Mouse (Mus musculus): ENCODE measurements around the gene Supt20. TPM values are rescaled to one million over a fixed set of nuclear protein-coding genes. Genes with fewer than 3 reads are reported as not detected.

Supt20 gene
- total and polyA plus RNA-seq, 2 experiments = 15.0 to 16.4 TPM

DNA sequence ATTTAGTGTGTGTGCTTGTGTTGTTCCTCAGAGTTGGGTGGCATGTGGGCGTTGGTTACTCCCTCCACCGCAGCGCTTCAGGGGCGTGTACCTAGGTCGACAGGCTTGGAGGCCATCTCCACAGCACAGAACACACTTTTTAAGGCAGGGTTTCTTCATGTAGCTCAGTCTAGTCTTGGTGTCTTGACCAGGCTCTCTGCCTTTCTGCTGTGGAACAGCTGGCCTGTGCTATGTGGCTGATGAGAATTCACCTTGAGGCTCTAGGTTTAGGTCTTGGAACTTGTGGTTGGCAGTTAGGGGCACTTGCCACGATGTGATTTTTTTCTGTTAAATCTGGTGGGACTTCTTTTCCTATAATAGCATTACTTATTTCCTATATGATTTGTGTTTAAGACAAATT lies 21.6 kb downstream of the Supt20 start, which contains the start of gene Gm21958:
Gene Gm21958, minus strand, starts transcription at position 101 of the 400 bp plus-strand sequence.
- Histone ChIP-seq H3K4me3 (ENCODE audit: insufficient read depth, low read depth, low read length) (no peak within 1 kb of the TSS), H3K79me2 (ENCODE audit: control insufficient read depth, insufficient read depth, low read length) (no peaks in the 10 kb centered on the region), H3K27me3 (ENCODE audit: control insufficient read depth, insufficient read depth, low read length) (no peaks in the 10 kb centered on the region), H3K27ac (replicated peaks; ENCODE audit: insufficient read depth, low read depth, low read length) (no peak within 1 kb of the TSS), H3K9ac (ENCODE audit: low read depth, low read length) (no peak within 1 kb of the TSS), H3K4me1 (ENCODE audit: control insufficient read depth, insufficient read depth, low read length) (no peaks in the 10 kb centered on the region), H3K36me3 (ENCODE audit: control insufficient read depth, insufficient read depth, low read length) (peaks cover 59% of the 10 kb centered on the region)
- no peak for DNase-seq (ENCODE audit: extremely low read depth, low read depth, low spot score)
- TF ChIP-seq CTCF (IDR thresholded peaks at IDR 0.05; ENCODE audit: low read depth, low read length) (no peak), POLR2A (IDR thresholded peaks at IDR 0.05; ENCODE audit: extremely low read depth, insufficient read depth, low read length) (no peak)
- WGBS = 90% methylated on average over 6 of the region's 6 CpGs

DNA sequence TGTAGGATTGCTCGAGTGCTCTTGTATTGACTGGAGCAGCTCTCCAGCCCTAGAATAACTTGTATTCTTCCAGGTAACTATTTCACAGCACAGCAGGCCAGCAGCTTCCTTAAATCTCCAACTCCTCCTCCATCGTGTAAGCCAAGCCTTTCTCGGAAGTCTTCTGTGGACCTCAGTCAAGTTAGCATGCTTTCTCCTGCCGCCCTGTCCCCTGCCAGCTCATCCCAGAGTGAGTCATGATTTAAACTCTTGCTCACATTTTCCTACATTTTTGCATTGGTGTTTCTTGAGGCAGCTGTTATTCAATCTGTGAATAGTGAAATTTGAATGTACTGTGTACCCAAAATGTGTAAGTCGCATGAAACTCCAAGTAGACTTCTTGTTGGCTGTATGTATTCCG lies 22.9 kb downstream of the Supt20 start:
- WGBS = 92% methylated on average over 6 of the region's 6 CpGs
- peaks cover 53% of the 10 kb centered on the region for H3K36me3 ChIP-seq (ENCODE audit: control insufficient read depth, insufficient read depth, low read length)
- TF ChIP-seq POLR2A (IDR thresholded peaks at IDR 0.05; ENCODE audit: extremely low read depth, insufficient read depth, low read length) = no peak
- TF ChIP-seq CTCF (IDR thresholded peaks at IDR 0.05; ENCODE audit: low read depth, low read length) = no peak

DNA sequence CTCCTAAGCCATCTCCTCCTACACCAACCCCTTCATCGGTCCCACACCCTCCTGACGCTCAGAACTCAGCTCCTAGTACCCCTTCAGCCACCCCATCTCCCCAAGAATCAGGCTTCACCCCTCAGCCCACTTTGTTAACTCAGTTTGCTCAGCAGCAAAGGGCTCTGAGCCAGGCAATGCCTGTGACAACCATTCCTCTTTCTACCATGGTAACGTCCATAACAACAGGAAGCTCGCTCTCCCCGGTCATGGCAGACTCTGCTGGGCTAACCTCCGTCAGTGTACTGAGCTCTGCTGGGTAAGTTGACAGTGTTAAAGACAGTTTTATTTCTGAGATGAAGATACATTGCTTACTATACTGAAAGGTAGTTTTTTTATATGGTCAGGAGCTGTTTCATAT lies 24.7 kb downstream of the Supt20 start:
- Histone ChIP-seq H3K27ac (replicated peaks; ENCODE audit: insufficient read depth, low read depth, low read length) (no peak overlapping the region), H3K27me3 (ENCODE audit: control insufficient read depth, insufficient read depth, low read length) (no peaks in the 10 kb centered on the region), H3K4me3 (ENCODE audit: insufficient read depth, low read depth, low read length) (no peak overlapping the region), H3K36me3 (ENCODE audit: control insufficient read depth, insufficient read depth, low read length) (peaks cover 50% of the 10 kb centered on the region), H3K79me2 (ENCODE audit: control insufficient read depth, insufficient read depth, low read length) (no peaks in the 10 kb centered on the region; the same call in 1 of the 2 replicates), H3K9ac (ENCODE audit: low read depth, low read length) (no peak overlapping the region), H3K4me1 (ENCODE audit: control insufficient read depth, insufficient read depth, low read length) (no peaks in the 10 kb centered on the region)
- 92% methylated on average over 6 of the region's 6 CpGs for WGBS
- DNase-seq (ENCODE audit: extremely low read depth, low read depth, low spot score) = no peak
- TF ChIP-seq CTCF (IDR thresholded peaks at IDR 0.05; ENCODE audit: low read depth, low read length) (no peak), POLR2A (IDR thresholded peaks at IDR 0.05; ENCODE audit: extremely low read depth, insufficient read depth, low read length) (no peak)

More for the DNA sequence above, 22.9 kb downstream of the Supt20 start:
- H3K4me3 ChIP-seq (ENCODE audit: insufficient read depth, low read depth, low read length) = no peak overlapping the region
- no peak for DNase-seq (ENCODE audit: extremely low read depth, low read depth, low spot score)
- no peak overlapping the region for H3K9ac ChIP-seq (ENCODE audit: low read depth, low read length)
- H3K79me2 ChIP-seq (ENCODE audit: control insufficient read depth, insufficient read depth, low read length) = no peaks in the 10 kb centered on the region
- H3K4me1 ChIP-seq (ENCODE audit: control insufficient read depth, insufficient read depth, low read length) = no peaks in the 10 kb centered on the region
- H3K27ac ChIP-seq (replicated peaks; ENCODE audit: insufficient read depth, low read depth, low read length) = no peak overlapping the region
- no peaks in the 10 kb centered on the region for H3K27me3 ChIP-seq (ENCODE audit: control insufficient read depth, insufficient read depth, low read length)

DNA sequence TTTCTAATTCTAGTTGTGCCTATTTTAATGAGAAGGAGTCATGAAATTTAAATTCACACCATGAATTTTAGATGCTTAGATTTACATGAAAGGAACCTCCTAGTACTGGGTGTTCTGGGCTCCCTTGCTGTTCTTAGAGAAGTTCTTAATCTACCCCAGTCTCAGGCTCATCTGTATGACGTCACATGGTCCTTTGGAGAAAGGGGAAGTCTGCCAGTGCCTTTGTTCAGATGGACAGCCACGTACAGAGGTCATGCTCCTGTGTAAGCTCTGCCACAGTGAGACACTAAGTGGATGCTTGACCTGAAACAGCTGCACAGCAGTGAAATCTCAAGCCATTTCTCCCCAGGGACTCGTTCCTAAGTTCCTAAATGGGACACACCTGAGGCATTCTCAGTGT lies 26.3 kb downstream of the Supt20 start:
- Histone ChIP-seq H3K79me2 (ENCODE audit: control insufficient read depth, insufficient read depth, low read length) (no peaks in the 10 kb centered on the region; the same call in 1 of the 2 replicates), H3K9ac (ENCODE audit: low read depth, low read length) (no peak overlapping the region), H3K4me3 (ENCODE audit: insufficient read depth, low read depth, low read length) (no peak overlapping the region), H3K36me3 (ENCODE audit: control insufficient read depth, insufficient read depth, low read length) (peaks cover 54% of the 10 kb centered on the region), H3K27ac (replicated peaks; ENCODE audit: insufficient read depth, low read depth, low read length) (no peak overlapping the region), H3K27me3 (ENCODE audit: control insufficient read depth, insufficient read depth, low read length) (no peaks in the 10 kb centered on the region), H3K4me1 (ENCODE audit: control insufficient read depth, insufficient read depth, low read length) (no peaks in the 10 kb centered on the region)
- WGBS = 73% methylated on average over 3 of the region's 3 CpGs
- DNase-seq (ENCODE audit: extremely low read depth, low read depth, low spot score) = peak; percentile 8
- TF ChIP-seq CTCF (IDR thresholded peaks at IDR 0.05; ENCODE audit: low read depth, low read length) (no peak), POLR2A (IDR thresholded peaks at IDR 0.05; ENCODE audit: extremely low read depth, insufficient read depth, low read length) (no peak)

DNA sequence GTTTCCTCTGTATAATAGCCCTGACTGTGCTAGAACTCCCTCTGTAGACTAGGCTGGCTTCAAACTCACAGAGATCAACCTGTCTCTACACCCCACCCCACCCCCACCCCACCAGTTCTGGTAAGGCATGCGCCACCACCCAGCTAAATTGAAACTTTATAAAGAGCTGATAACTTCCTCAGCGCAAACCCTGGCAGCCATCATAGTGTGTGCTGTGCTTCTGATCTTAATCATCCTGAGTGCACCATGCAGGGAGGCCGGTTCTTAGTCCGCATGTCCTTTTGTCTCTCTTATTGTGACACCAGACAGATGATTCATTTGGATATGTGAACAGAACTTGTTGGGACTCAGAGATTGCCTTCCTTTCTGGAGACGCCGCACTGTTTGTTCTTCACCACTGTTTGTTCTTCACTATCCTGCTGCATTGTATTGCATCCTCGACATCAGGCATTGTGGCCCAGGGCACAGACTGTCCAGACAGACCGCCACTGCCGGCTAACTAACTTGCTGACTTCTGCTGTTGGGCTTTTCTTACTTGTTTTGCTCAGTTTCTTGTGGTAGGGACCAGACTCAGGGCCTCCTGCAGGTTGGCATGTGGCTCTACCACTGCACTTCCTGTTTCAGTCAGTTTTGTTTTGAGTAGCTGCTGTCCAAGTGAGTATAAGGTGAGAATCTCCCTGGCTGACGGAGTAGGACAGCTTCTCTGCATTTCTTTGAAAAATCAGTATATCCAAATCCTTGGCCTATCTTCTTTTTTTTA lies 31.3 kb downstream of the Supt20 start:
- Histone ChIP-seq H3K4me1 (ENCODE audit: control insufficient read depth, insufficient read depth, low read length) (no peaks in the 10 kb centered on the region), H3K36me3 (ENCODE audit: control insufficient read depth, insufficient read depth, low read length) (peaks cover 40% of the 10 kb centered on the region), H3K9ac (ENCODE audit: low read depth, low read length) (no peak overlapping the region), H3K79me2 (ENCODE audit: control insufficient read depth, insufficient read depth, low read length) (no peaks in the 10 kb centered on the region; the same call in 1 of the 2 replicates), H3K27me3 (ENCODE audit: control insufficient read depth, insufficient read depth, low read length) (no peaks in the 10 kb centered on the region), H3K4me3 (ENCODE audit: insufficient read depth, low read depth, low read length) (no peak overlapping the region), H3K27ac (replicated peaks; ENCODE audit: insufficient read depth, low read depth, low read length) (no peak overlapping the region; the same call in 1 of the 2 replicates)
- WGBS = 75% methylated on average over 10 of the region's 10 CpGs
- no peak for DNase-seq (ENCODE audit: extremely low read depth, low read depth, low spot score)
- TF ChIP-seq POLR2A (IDR thresholded peaks at IDR 0.05; ENCODE audit: extremely low read depth, insufficient read depth, low read length) = no peak

DNA sequence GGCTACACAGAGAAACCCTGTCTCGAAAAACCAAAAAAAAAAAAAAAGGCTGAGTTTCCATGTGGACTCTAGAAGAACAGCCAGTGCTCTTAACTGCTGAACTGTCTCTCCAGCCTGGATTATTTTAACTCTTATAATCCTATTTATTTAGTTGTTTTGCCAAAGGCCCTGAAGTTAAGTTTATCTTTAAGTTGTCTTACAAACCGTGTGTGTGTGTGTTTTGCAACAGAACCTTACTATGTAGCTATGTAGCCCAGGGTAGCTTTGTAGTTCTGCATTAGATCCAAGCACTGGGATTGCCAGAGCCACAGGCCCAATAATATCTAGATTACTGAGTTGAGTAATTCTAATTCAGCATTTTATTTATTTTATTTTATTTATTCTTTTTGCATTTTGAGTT lies 32.7 kb downstream of the Supt20 start:
- no peak overlapping the region for H3K27ac ChIP-seq (replicated peaks; ENCODE audit: insufficient read depth, low read depth, low read length)
- no peak for DNase-seq (ENCODE audit: extremely low read depth, low read depth, low spot score)
- TF ChIP-seq POLR2A (IDR thresholded peaks at IDR 0.05; ENCODE audit: extremely low read depth, insufficient read depth, low read length) = no peak
- TF ChIP-seq CTCF (IDR thresholded peaks at IDR 0.05; ENCODE audit: low read depth, low read length) = no peak
- no peak overlapping the region for H3K9ac ChIP-seq (ENCODE audit: low read depth, low read length)
- no peaks in the 10 kb centered on the region; the same call in 1 of the 2 replicates for H3K79me2 ChIP-seq (ENCODE audit: control insufficient read depth, insufficient read depth, low read length)
- H3K4me1 ChIP-seq (ENCODE audit: control insufficient read depth, insufficient read depth, low read length) = no peaks in the 10 kb centered on the region
- H3K27me3 ChIP-seq (ENCODE audit: control insufficient read depth, insufficient read depth, low read length) = no peaks in the 10 kb centered on the region
- 73% methylated on average over 2 of the region's 2 CpGs for WGBS
- H3K36me3 ChIP-seq (ENCODE audit: control insufficient read depth, insufficient read depth, low read length) = peaks cover 43% of the 10 kb centered on the region
- H3K4me3 ChIP-seq (ENCODE audit: insufficient read depth, low read depth, low read length) = no peak overlapping the region

All from liver, adult 2 months (tissue).